Mouse (Mus musculus) left cerebral cortex, adult 18-20 months (tissue): ENCODE data around the gene Acy3. TPM values are rescaled to one million over a fixed set of nuclear protein-coding genes. Genes with fewer than 3 reads are reported as not detected.
"Not testable (repeated sequence)": the region's sequence is repeated elsewhere in the genome, so short reads cannot be mapped to it uniquely, and the experiment has no call there.

Source experiments
- DNase-seq, 2 experiments: peaks; one replicate each; pipeline ENCODE4 v3.0.0; 2021 to 2022; ENCODE audit warnings: low spot score in 2 of 2, mixed read lengths in 1 of 2
- total RNA-seq, 2 experiments: library from RNA; stranded (reverse); gene quantifications; 2 replicates each; pipeline ENCODE4 v1.2.3; 2021

Gene Acy3
- total RNA-seq, 2 experiments from 2014 or later = 2.6 to 5.2 TPM

DNA sequence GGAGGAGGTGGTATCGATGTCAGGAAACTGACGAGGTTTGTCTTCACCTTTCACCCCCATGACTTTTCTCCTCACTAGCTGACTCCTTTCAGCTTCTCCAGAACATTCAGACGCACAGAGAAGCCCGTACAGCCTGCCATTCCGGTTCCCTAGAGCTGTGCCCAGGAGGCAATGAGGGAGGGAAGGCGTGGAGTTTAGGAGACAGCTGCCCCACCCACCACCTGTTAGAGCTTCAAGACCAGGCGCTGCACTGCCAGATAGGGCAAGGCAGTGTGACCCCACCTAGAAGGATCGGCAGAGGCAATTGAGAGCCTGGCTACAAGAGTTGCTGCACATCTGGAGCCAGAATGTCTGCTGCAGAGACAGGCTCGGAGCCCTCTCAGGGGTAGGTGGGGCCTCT is 14.1 kb upstream of the Acy3 start, which contains the start of gene Aldh3b2:
Gene Aldh3b2, plus strand, starts transcription at position 100 of the 400 bp plus-strand sequence.
- DNase-seq = no peak

DNA sequence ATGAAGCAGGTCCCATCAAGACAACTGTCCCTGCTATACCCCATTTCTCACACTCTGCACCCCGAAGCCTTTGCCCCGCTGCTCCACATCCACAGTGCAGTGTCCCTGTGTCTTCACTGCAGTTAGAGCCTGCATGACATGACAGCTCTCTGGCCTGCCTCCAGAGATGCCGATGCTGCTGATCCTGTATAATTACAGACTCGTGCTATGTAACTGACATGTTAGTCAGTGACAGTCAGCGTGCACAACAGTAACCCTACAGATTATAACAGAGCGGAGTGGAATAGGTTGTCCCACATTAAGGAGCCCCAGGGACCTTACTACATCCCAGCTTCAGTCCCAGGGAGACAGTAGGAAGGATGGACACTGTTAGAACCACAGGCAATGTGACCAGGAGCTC is 11.8 kb upstream of the Acy3 start:
- not testable (repeated sequence) for DNase-seq

DNA sequence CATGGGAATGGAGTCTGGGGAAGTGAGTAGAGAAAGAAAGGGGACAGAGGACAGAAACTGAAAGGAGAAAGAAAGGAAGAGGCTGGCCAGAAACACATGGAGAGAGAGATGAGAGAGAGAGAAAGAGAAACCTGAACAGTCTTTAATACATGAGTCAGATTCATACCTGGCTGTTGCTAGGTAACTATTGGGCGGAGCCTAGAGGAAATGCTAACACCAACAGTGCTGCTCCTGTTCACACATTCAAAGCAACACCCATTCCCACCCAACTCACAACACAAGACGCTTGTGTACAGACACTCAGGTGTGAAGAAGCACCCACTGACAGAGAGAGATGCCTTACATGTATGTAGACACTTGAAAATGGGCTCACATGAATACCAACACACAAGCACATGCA is 10.5 kb upstream of the Acy3 start:
- no peak for DNase-seq

DNA sequence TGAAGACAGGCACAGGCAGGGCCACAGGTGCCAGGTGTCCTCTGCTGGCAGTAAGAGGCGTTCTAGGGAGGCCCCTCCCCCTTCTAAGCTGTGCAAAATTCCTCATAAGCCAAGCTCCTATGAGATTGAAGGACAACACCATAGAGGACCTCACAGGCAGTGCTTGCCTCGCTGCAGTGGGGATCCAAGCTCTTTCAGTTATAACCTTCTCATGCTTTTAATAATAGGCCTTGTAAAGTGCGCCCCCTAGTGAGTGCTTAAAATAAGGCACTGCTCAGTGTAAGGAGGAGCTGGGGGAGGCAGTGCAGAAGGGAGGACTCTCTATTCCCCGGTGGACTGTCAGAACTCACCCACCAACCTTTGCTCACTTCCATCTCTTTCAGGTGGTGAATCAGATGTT is 6.1 kb upstream of the Acy3 start:
- peak; percentile 70 to 84 for DNase-seq

DNA sequence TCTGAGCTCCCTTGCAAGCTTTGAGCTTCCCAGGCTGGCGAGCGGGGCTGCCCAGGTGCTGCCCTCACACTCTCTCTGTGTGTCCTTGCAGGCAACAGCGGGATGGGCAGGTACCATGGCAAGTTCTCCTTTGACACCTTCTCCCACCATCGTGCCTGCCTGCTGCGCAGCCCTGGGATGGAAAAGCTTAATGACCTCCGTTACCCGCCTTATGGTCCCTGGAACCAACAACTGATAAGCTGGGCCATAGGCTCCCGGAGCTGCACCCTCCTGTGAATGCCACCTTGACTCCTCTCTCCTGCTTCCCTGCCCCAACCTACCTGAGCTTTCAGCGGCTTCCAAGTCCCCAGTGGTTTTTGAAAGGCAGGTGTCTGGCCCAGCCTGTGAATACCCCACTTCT is 5.5 kb upstream of the Acy3 start:
- DNase-seq = no peak

DNA sequence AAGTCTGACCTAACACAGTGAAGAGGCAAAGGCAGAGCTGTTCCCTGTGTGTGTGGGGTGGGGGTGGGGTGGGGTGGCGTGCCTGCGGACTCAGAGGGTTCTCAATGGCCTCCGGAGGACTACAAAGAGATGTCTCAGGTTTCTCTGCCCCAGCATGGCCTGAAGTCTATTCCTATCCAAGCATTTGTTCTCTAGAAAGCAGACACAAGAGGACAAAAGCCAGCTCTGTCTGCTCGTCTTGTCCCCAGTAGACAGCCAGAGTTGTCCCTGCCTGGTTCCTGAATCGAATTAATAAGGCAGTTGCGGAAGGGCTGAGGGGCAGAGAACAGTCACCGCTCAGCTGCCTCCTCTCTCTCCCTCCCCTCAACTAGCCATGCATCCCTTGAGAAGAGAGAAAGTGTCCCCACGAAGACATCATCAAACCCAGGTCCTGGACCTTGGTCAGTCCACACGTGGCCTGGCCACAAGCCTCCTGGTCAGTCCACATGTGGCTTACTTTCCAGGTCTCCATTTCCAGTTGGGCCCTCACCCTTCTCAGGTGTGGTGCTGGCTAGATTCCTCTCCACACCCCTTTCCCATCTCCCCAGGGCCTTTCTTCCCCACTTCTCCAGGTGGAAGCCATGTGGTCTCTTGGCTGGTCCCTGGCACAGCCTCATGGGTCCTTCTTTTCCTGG is 2.7 kb upstream of the Acy3 start:
- DNase-seq = no peak

DNA sequence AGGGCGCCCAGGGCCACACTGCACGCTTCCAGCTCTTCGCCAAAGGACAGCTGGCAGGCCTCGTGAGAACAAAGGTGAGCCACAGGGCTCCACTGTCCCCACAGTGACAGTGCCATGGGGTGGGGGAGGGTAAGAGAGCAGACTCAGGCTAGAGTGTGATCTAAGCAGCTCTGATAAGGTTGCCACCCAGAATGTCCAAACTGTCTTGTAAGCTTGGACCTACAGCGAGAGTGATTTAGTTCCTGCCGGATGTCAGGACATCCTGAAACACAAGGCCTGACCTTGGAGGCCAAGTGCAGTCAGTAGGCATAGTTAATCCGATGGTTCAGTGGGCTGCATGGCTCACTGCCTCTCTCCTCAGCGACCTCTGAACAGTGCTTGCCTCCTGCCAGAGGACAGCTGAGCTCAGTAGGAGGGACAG is 1.1 kb upstream of the Acy3 start:
- no peak for DNase-seq

DNA sequence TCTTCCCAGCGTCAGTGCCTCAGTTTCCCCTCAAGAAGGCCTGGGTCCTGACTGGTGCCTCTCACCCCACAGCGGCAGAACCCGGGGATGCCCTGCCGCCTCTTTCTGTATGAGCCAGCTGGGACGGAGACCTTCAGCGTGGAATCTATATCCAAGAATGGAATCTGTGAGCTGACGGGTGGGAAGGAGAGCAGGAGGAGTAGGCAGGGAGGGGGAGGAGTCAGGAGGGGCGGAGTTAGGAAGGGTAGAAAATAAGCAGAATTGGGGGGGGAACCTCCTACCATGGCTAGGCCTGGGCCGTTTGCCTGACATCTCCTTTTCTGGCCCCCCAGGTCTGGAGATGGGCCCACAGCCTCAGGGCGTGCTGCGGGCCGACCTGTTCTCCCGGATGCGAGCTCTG is 1.7 kb downstream of the Acy3 start:
- no peak for DNase-seq

DNA sequence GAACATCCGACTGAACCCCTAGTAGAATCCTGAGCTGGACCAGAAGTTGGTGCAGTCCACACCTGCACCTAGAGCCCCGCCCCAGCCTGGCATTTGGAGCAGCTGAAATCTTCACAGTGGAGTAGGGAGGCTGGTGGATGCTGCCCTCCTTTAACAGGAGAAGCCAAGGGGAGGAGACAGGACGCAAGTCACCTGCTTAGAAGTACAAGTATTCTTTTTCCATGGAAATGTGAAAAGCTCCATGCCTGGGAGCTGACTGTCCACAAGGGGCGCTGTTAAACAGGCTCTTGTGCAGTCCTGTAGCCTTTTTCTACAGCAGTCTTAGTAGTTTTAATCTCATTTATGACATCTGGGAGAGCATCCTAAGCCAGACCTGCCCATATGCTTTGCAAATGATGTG is 2.4 kb downstream of the Acy3 start:
- no peak for DNase-seq

DNA sequence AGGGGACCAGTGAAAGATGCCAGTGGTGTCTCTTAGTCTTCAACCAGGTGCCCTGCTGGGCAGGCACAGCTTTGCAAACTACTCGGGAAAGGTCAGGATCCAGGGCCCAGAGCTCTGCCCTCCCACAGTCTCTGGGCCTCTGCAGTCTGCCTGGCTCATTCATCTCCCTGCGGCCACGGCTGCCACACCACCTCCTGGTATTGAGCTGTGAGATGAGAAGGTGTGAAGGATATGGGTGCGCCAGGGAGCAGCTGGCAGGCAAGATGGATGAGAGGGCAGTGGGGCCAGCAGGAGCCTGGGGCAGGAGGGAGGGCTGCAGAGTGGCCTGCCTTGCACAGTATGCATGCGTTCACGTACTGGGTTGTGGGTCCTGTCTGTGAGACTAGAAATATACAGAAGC is 4.4 kb downstream of the Acy3 start:
- no peak for DNase-seq

DNA sequence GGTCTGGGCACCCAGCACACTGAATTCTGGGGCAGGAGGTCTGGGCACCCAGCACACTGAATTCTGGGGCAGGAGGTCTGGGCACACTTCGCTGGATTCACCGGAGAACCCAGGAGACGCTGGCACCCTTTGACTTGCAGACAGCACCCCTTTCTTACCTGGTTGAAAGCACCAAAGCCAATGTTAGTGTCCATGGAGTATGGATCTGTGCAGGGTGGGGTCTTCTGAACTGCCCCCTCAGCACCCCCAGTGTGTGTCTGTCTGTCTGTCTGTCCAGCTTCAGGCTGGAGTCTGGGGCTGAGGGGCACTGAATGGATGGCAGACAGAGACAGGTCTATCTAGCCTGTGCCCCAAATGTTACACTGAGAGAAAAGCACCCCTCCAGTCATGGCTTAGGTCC is 5.2 kb downstream of the Acy3 start:
- no peak for DNase-seq

DNA sequence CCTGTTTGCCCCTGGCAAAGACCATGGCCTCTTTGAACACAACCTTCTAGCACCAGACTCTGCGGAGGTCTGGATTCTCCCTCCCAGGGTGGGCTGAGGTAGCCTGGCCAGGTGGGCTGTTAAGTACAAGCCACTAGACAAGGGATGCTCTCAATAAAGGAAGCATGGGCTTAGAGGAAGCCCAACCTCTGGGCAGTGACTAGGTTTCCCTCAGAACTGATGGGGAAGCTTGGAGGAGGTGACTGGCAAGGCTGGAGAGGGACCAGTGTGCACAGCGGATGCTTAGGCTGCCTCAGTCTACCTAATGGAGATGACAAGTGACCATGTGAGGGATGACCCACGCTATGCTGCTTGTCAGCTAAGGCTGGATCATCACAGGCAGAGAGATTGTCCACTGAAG is 5.6 kb downstream of the Acy3 start:
- DNase-seq = no peak

DNA sequence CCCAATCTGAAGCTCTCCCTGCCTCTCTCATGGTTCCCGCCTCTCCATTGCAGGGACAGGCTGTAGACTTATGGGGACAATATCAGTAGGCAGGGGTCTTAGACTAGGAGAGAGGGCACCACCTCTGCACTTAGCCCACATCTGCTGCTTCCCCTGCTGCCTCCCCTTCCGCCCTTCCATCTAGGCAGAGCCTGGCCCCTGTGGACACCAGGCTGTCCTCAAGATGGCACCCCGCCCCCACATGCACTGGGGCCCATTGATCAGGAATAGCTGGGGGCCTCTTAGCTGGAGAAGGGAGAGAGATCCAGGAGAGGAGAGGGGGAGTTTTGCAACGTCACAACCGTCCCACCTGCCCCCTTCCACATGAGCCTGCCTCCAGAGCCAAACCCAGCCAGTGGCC is 6.0 kb downstream of the Acy3 start, which contains the start of gene Tbx10:
Gene Tbx10, plus strand, starts transcription at position 337 of the 400 bp plus-strand sequence.
- no peak for DNase-seq

DNA sequence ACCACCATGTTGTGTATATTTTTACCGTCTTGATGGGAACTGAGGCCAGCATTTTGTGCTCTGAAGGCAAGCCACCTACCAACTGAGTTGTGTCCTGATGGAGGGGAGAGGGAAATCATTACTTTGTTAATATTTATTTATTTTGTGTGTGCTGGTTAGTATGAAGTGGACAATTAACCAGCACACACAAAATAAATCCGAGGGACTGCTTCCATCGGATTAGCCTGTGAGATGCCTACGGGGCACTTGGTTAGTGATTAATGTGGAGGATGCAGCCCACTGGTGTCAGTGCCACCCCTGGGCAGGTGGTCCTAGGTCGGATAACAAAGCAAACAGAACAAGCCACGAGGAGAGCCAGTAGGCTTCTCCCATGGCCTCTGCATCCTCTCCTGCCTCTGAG is 8.6 kb downstream of the Acy3 start:
- no peak for DNase-seq

DNA sequence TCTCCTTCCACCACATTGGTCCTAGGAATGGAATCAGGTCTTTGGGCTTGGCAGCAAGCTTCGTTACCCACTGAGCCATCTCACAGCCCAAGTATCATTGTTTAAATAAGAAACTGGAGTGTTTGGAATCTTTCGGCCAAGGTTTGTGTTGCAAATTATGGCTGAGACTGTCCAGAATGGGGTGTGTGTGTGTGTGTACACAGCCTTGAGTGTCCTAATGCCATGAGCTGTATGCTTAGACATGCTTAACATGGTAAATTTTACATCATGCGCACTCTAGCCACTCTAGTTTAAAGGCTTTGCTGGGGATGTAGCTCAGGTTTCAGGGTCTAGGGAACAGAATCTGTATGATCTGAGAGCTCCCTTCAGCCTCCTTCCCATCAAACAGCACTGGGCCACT is 9.1 kb downstream of the Acy3 start:
- DNase-seq = no peak

DNA sequence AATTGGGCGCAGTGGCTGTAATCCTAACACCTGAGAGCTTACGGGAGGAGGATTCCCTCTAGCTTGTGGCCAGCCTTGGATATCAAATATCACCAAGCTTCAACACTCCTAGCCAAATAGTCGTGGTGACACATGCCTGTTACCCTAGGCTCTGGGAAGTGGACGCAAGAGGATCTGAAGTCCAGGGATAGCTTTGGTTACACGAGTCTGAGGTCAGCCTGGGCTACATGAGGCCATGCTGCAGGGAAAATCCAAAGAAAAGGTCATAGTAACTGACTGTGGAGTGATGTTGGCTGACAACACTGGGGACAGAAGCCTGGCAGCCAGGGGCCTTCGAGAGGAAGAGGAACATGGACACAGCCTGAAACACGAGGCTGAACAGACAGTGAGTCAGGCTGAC is 9.7 kb downstream of the Acy3 start:
- no peak for DNase-seq

DNA sequence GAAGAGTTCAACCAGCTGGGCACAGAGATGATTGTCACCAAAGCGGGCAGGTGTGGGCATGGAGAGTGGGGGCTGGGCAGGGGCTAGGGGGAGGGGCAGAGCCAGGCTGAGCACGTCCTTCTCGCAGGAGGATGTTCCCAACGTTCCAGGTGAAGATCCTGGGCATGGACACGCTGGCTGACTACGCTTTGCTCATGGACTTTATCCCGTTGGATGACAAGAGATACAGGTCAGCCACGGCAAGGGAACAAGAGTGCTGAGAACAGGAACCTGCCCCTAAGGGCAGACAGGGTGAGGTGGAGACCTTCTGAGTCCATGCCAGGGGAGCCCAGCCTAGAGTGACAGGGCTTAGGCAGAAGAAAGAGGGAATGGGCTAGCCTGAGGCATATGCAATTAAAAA is 10.4 kb downstream of the Acy3 start:
- DNase-seq = no peak

DNA sequence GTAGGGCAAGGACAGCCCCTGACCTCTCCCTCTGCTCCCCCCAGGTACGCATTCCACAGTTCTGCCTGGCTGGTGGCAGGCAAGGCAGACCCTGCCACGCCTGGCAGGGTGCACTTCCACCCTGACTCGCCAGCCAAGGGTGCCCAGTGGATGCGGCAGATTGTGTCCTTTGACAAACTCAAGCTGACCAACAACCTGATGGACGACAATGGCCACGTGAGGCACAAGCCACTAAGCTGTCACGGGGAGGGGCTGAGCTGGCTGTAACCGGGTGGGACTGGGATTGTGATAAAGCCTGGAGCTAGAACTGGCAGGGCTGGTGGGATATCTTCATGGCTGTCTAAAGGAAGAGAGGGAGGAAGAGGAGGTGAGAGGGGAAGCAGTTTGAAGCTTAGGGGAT is 10.9 kb downstream of the Acy3 start:
- no peak for DNase-seq

DNA sequence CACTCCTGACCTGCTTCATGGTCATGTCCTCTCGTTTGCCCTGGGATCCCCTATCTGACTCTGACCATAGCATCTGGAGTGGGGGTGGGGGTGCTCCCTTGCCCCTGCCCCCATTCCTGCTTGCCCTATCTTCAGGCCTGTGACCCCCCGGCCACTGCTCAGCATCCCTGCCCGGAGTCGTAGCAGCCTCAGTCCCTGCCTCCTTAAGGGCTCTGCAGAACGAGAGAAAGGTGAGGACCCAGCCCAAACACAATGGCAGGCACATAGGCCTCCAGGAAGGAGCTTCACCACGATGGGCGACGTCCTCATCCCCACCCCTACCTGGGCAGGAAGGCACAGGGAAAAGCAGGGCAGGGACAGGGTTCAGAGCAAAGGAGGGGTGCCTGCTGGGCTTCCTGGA is 12.0 kb downstream of the Acy3 start:
- no peak for DNase-seq

DNA sequence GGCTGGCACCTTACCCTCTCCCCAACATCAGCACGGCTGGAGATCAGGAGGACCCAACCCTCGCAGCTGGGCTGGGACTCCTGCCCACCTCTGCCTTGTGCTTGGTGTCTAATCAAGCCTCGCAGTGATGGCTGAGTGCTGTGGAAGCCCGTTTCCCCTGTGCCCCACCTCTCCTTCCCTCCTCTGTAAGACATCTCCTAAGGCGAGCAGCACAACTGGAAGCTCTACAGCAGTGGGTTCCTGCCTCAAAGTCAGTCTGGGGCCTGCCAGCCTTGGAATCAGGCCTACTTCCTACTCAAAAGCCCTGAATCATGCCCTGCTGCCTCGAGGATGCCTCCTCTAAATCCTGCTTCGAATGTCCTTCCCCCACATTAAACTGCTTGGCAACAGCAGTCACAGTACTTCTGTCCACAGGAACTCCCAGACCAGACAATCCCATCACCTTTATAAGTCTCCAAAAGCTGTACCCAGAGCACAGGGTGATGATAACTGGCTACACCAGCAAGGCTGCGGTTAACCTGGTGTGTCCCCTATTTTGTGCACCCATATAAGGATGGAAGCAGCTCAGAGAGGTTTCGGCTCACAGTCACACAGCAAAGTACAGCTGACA is 12.9 kb downstream of the Acy3 start:
- DNase-seq = no peak

DNA sequence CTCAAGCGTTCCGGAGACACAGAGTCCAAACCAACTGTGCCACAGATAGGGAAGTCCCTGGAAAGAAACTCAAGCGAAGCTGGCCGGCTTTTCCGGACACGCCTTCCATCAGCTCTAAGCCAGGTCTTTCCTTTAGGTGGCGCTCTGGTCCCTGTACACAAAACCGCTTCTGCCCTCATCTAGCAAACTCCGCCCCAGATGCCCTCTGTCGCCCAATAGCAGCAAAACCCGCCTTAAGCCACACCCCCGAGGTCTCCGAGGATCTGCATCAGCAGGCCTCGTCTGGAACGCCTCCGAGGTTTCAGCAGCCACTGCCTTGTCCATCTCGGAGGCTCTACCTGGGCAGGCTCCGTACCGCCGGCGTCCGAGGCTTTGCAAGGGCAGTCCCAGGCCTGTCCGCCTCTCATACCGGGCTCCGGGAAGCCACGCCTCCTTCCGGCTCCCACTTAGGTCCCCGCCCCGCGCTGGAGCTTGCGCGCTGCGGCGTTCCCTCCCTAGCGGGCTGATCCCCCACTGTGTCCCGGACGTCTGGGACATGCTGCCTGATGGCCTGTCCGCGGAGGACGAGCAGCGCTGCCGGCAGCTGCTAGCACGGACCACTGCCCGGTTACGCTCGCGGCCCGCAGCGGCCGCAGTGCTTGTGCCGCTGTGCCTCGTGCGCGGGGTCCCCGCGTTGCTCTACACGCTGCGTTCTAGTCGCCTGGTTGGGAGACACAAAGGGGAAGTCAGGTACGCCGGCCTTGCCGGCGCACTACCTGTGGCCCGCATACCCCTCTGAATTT is 13.9 kb downstream of the Acy3 start, which contains the start of the genes Nudt8 and Gm49405:
Gene Nudt8, plus strand, starts transcription at position 462 of the 782 bp plus-strand sequence.
Gene Gm49405, plus strand, starts transcription at position 508 of the 782 bp plus-strand sequence.
- peak; percentile 93 to 94 for DNase-seq

DNA sequence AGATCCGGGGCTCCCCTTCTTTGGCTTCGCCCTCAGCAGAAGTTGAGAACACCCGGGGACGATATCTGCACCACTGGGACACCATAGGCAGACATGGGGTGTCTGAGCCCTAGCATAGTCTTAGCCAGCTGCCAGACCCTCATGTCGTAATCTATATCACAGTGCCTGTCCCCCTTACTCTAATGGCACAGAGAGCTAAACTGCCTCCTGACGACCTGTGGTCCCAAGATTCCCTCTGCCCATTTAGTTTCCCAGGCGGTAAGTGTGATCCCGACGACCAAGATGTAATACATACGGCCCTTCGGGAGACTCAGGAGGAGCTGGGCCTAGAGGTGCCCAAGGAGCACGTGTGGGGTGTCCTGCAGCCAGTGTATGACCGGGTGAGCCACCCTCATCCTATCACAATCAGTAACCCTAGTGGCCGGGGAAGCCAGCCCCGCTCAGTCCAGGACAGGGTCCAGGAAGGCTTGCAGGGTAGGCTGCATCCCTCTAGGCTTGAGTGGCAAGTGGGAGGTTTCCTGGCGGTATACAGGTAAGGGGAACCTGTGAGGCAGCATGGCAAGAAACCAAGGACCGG is 14.7 kb downstream of the Acy3 start:
- DNase-seq = no peak
